Mouse (Mus musculus): ENCODE data around the gene Tuft1. TPM values are rescaled to one million over a fixed set of nuclear protein-coding genes. Genes with fewer than 3 reads are reported as not detected.

Tuft1 gene
- total and polyA plus RNA-seq, 3 experiments, result 4.0 to 7.4 (median 7.2) TPM

DNA sequence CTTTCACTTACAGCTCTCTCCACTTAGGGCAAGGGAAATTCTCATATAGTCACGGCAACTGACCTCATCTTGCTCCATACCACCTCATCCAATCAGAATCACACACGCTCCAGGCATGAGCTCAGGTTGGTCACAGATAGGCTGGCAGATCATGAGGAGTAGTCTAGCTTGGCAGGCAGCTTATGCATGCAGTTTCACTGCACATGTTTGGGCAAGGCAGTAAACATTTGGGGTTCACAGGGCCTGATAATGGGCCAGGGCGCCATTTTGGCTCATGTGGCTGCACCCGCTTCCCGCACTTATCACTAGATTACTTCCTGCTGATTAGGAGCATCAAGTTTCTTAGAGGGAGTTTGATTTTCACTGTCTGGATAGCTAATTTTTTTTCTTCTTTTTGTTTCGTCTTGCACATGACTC is 62.8 kb downstream of the Tuft1 start:
- no peak overlapping the region for H3K4me2 ChIP-seq (ENCODE audit: insufficient read depth, low read depth, poor library complexity, severe bottlenecking)
- in situ Hi-C loops (cut with MboI; ENCODE audit: low pct_ligation_motif_present, low pct_unique_long_range_greater_than_20kb, low sequenced_read_pairs) (no loop called here), dilution Hi-C loops (cut with MboI; ENCODE audit: extremely low pct_ligation_motif_present, extremely low pct_unique_long_range_greater_than_20kb, low sequenced_read_pairs) (no loop called here)
- H3K36me3 ChIP-seq (replicated peaks in 1 of 2; ENCODE audit: control insufficient read depth in 1 of 2, insufficient read depth in 1 of 2, low read length in 1 of 2), result no peaks in the 10 kb centered on the region
- peak; percentile 52; the same call in 1 of the 2 replicates for TF ChIP-seq CHD2 (IDR thresholded peaks at IDR 0.05; ENCODE audit: low read length)
- TF ChIP-seq EP300 (IDR thresholded peaks at IDR 0.05; ENCODE audit: low read length), result no peak
- H3K27me3 ChIP-seq (replicated peaks), result no peaks in the 10 kb centered on the region
- H3K4me3 ChIP-seq (replicated peaks in 1 of 3; ENCODE audit: low read depth in 2 of 3, low read length in 2 of 3, poor library complexity in 1 of 3), result no peak overlapping the region
- no peaks in the 10 kb centered on the region for H3K9me3 ChIP-seq (replicated peaks; ENCODE audit: low read length)
- H3K9ac ChIP-seq (ENCODE audit: insufficient read depth, low read depth), result no peak overlapping the region
- DNase-seq (ENCODE audit: extremely low read depth), result peak; percentile 56
- no peaks in the 10 kb centered on the region for H3K79me2 ChIP-seq (replicated peaks; ENCODE audit: control insufficient read depth, extremely low read depth, insufficient read depth, poor library complexity, severe bottlenecking)
- no peak overlapping the region for H3K27ac ChIP-seq (ENCODE audit: insufficient read depth, low read depth)
- H3K4me1 ChIP-seq (ENCODE audit: control insufficient read depth in 1 of 2, insufficient read depth in 2 of 2), result peaks cover 0 to 6% of the 10 kb centered on the region in 2 experiments; a peak in 2 of 4 replicates

DNA sequence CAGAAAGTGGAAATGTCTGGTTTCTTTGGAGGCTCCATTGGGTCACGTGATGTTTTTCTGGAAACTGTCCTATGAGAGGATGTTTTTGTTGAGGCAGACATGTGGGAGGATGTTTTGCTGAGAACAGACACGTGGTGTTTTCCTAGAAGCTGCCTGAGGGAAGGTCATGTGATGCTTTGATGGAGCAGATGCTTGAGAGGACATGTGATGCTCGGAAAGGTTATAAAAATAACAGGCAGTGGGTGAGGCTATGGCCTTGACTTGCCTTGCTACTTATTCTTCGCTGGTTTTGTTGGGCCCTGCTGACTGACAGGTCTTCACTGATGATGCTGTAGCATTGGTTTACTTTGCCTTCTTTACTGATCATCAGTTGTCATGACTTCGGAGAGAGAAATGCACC is 67.6 kb downstream of the Tuft1 start:
- no peak for DNase-seq (ENCODE audit: extremely low read depth)
- no peak overlapping the region for H3K4me3 ChIP-seq (replicated peaks in 1 of 3; ENCODE audit: low read depth in 2 of 3, low read length in 2 of 3, poor library complexity in 1 of 3)
- dilution Hi-C loops (cut with MboI; ENCODE audit: extremely low pct_ligation_motif_present, extremely low pct_unique_long_range_greater_than_20kb, low sequenced_read_pairs), result no loop called here
- no peak overlapping the region for H3K4me2 ChIP-seq (ENCODE audit: insufficient read depth, low read depth, poor library complexity, severe bottlenecking)
- H3K27me3 ChIP-seq (replicated peaks), result peaks cover 6% of the 10 kb centered on the region
- H3K36me3 ChIP-seq (replicated peaks in 1 of 2; ENCODE audit: control insufficient read depth in 1 of 2, insufficient read depth in 1 of 2, low read length in 1 of 2), result no peaks in the 10 kb centered on the region
- in situ Hi-C loops (cut with MboI; ENCODE audit: low pct_ligation_motif_present, low pct_unique_long_range_greater_than_20kb, low sequenced_read_pairs), result no loop called here
- H3K9me3 ChIP-seq (replicated peaks; ENCODE audit: low read length), result no peaks in the 10 kb centered on the region
- no peak for TF ChIP-seq ZMIZ1 (IDR thresholded peaks at IDR 0.05; ENCODE audit: low read depth, low read length)
- TF ChIP-seq CHD2 (IDR thresholded peaks at IDR 0.05; ENCODE audit: low read length), result no peak
- TF ChIP-seq EP300 (IDR thresholded peaks at IDR 0.05; ENCODE audit: low read length), result no peak
- TF ChIP-seq GABPA (IDR thresholded peaks at IDR 0.05; ENCODE audit: insufficient replicate concordance, low read depth, low read length), result no peak
- no peak for TF ChIP-seq IRF4 (IDR thresholded peaks at IDR 0.05; ENCODE audit: low read depth, low read length)
- no peak for TF ChIP-seq MXI1 (IDR thresholded peaks at IDR 0.05; ENCODE audit: low read depth, low read length)
- TF ChIP-seq ZC3H11A (IDR thresholded peaks at IDR 0.05; ENCODE audit: low read depth, low read length), result no peak
- TF ChIP-seq POLR2AphosphoS2 (IDR thresholded peaks at IDR 0.05; ENCODE audit: low read depth, low read length), result no peak
- TF ChIP-seq MAX (IDR thresholded peaks at IDR 0.05; ENCODE audit: low read length), result no peak
- TF ChIP-seq TCF12 (IDR thresholded peaks at IDR 0.05; ENCODE audit: low read depth, low read length), result no peak
- no peak for TF ChIP-seq MYC (IDR thresholded peaks at IDR 0.05; ENCODE audit: low read depth, low read length)
- no peak for TF ChIP-seq USF1 (IDR thresholded peaks at IDR 0.05; ENCODE audit: low read depth, low read length)
- TF ChIP-seq MEF2A (IDR thresholded peaks at IDR 0.05; ENCODE audit: borderline replicate concordance, low read depth, low read length), result no peak
- TF ChIP-seq SIN3A (IDR thresholded peaks at IDR 0.05; ENCODE audit: low read length), result no peak
- no peak for TF ChIP-seq BHLHE40 (IDR thresholded peaks at IDR 0.05; ENCODE audit: low read depth, low read length)
- no peak for TF ChIP-seq RAD21 (IDR thresholded peaks at IDR 0.05; ENCODE audit: low read depth, low read length)
- TF ChIP-seq MAZ (IDR thresholded peaks at IDR 0.05; ENCODE audit: low read depth, low read length), result no peak
- no peak overlapping the region for H3K9ac ChIP-seq (ENCODE audit: insufficient read depth, low read depth)
- no peak overlapping the region for H3K27ac ChIP-seq (ENCODE audit: insufficient read depth, low read depth)
- no peaks in the 10 kb centered on the region for H3K79me2 ChIP-seq (replicated peaks; ENCODE audit: control insufficient read depth, extremely low read depth, insufficient read depth, poor library complexity, severe bottlenecking)
- H3K4me1 ChIP-seq (ENCODE audit: control insufficient read depth in 1 of 2, insufficient read depth in 2 of 2), result peaks cover 0 to 5% of the 10 kb centered on the region in 2 experiments; a peak in 2 of 4 replicates
